Mouse (Mus musculus) liver, embryonic 12.5 days (tissue): ENCODE measurements around the gene Gnat1. TPM values are rescaled to one million over a fixed set of nuclear protein-coding genes. Genes with fewer than 3 reads are reported as not detected.

Source experiments
- ATAC-seq: fragments of 200-750 bp; cut with Nextera tagmentation; 2 replicates; pipeline ENCODE4 v1.8.0; 2017; ENCODE audit warnings: moderate number of reproducible peaks, mild to moderate bottlenecking, moderate library complexity
- H3K27ac ChIP-seq: fragments of 300-500 bp; sonication (generic); 2 replicates; pipeline ENCODE4 v1.5.1; 2016; ENCODE audit warnings: mild to moderate bottlenecking
- H3K27me3 ChIP-seq: fragments of 300-500 bp; sonication (generic); replicated peaks from 2 replicates; pipeline ENCODE4 v1.6.1; 2016; ENCODE audit warnings: mild to moderate bottlenecking, moderate library complexity
- H3K36me3 ChIP-seq: fragments of 300-500 bp; sonication (generic); 2 replicates; pipeline ENCODE4 v1.6.1; 2016; ENCODE audit warnings: mild to moderate bottlenecking, moderate library complexity
- H3K4me1 ChIP-seq: fragments of 300-500 bp; sonication (generic); 2 replicates; pipeline ENCODE4 v1.6.1; 2016
- H3K4me2 ChIP-seq: fragments of 300-500 bp; sonication (generic); 2 replicates; pipeline ENCODE4 v1.6.1; 2016; ENCODE audit warnings: mild to moderate bottlenecking, moderate library complexity
- H3K4me3 ChIP-seq: fragments of 300-500 bp; sonication (generic); 2 replicates; pipeline ENCODE4 v1.5.1; 2016; ENCODE audit warnings: mild to moderate bottlenecking, moderate library complexity
- H3K9ac ChIP-seq: fragments of 300-500 bp; sonication (generic); 2 replicates; pipeline ENCODE4 v1.6.1; 2016; ENCODE audit warnings: mild to moderate bottlenecking, moderate library complexity
- H3K9me3 ChIP-seq: fragments of 300-500 bp; sonication (generic); replicated peaks from 2 replicates; pipeline ENCODE4 v1.6.1; 2016; ENCODE audit warnings: mild to moderate bottlenecking, moderate library complexity
- WGBS: fragments of 180-500 bp; shearing (Covaris S2); methylation state at CpG from one replicate; pipeline ENCODE4 v1.1.7; 2016; ENCODE audit not compliant: insufficient replicate concordance; 5-methylcytosine and 5-hydroxymethylcytosine counted together
- polyA plus RNA-seq: library from polyadenylated mRNA; unstranded; fragments of >200 nt; fragmentation: Nextera tagmentation; extraction: Ambion mirVana; gene quantifications from 2 replicates; pipeline ENCODE4 v1.2.1, GENCODE M21; 2016

Gene Gnat1
- polyA plus RNA-seq, 1 experiment from 2014 or later, result 2.4 TPM

GRCm38 (mm10) chr9:107668011-107668410 lies 11.5 kb downstream of the Gnat1 start:
- ATAC-seq, result no peak
- H3K27ac ChIP-seq, result no peak overlapping the region
- H3K9ac ChIP-seq, result no peak overlapping the region

GRCm38 (mm10) chr9:107667219-107667618 lies 12.3 kb downstream of the Gnat1 start:
- H3K4me3 ChIP-seq, result peak overlapping the region; percentile 40

More at GRCm38 (mm10) chr9:107668011-107668410, 11.5 kb downstream of the Gnat1 start:
- Histone ChIP-seq H3K4me2 (no peak overlapping the region), H3K9me3 (no peaks in the 10 kb centered on the region), H3K4me1 (peaks cover 20% of the 10 kb centered on the region), H3K36me3 (no peaks in the 10 kb centered on the region), H3K4me3 (no peak overlapping the region), H3K27me3 (peaks cover 90% of the 10 kb centered on the region)
- WGBS, result 35% methylated on average over 8 of the region's 8 CpGs

GRCm38 (mm10) chr9:107666751-107667205 lies 12.7 kb downstream of the Gnat1 start:
- Histone ChIP-seq H3K4me2 (peak overlapping the region; percentile 64), H3K4me3 (peak overlapping the region; percentile 40), H3K4me1 (peaks cover 20% of the 10 kb centered on the region), H3K36me3 (no peaks in the 10 kb centered on the region), H3K27me3 (peaks cover 96% of the 10 kb centered on the region), H3K9ac (no peak overlapping the region), H3K9me3 (no peaks in the 10 kb centered on the region), H3K27ac (no peak overlapping the region)
- 5% methylated on average over 30 of the region's 30 CpGs for WGBS
- no peak for ATAC-seq

More at GRCm38 (mm10) chr9:107667219-107667618, 12.3 kb downstream of the Gnat1 start:
- Histone ChIP-seq H3K27me3 (peaks cover 92% of the 10 kb centered on the region), H3K9ac (0 out of 2 replicates have a peak overlapping the region, but pooled peaks have one; percentile 20), H3K9me3 (no peaks in the 10 kb centered on the region), H3K4me1 (peaks cover 20% of the 10 kb centered on the region), H3K27ac (no peak overlapping the region), H3K36me3 (no peaks in the 10 kb centered on the region), H3K4me2 (peak overlapping the region; percentile 64)
- ATAC-seq, result peak; percentile 72
- WGBS, result under 1% methylated on average over 24 of the region's 24 CpGs

GRCm38 (mm10) chr9:107665308-107665707 lies 14.2 kb downstream of the Gnat1 start:
- Histone ChIP-seq H3K9ac (no peak overlapping the region), H3K27me3 (peaks cover 85% of the 10 kb centered on the region), H3K36me3 (no peaks in the 10 kb centered on the region), H3K4me3 (no peak overlapping the region), H3K4me2 (no peak overlapping the region), H3K27ac (no peak overlapping the region), H3K9me3 (no peaks in the 10 kb centered on the region), H3K4me1 (peaks cover 20% of the 10 kb centered on the region)
- 59% methylated on average over 7 of the region's 7 CpGs for WGBS
- no peak for ATAC-seq

- Histone ChIP-seq H3K9ac (no peak overlapping the region), H3K27me3 (peaks cover 83% of the 10 kb centered on the region), H3K4me2 (no peak overlapping the region), H3K4me1 (peaks cover 15% of the 10 kb centered on the region), H3K4me3 (no peak overlapping the region), H3K9me3 (no peaks in the 10 kb centered on the region), H3K27ac (no peak overlapping the region), H3K36me3 (no peaks in the 10 kb centered on the region)
- WGBS, result 63% methylated on average over 9 of the region's 9 CpGs
- no peak for ATAC-seq
These were observed 16.0 kb downstream of the Gnat1 start for GRCm38 (mm10) chr9:107663525-107663924.

GRCm38 (mm10) chr9:107662342-107662741 lies 17.2 kb downstream of the Gnat1 start:
- H3K4me1 ChIP-seq, result peaks cover 11% of the 10 kb centered on the region
- no peak overlapping the region for H3K4me2 ChIP-seq
- H3K27ac ChIP-seq, result no peak overlapping the region
- no peaks in the 10 kb centered on the region for H3K9me3 ChIP-seq
- 59% methylated on average over 8 of the region's 8 CpGs for WGBS
- H3K27me3 ChIP-seq, result peaks cover 82% of the 10 kb centered on the region
- ATAC-seq, result no peak
- no peaks in the 10 kb centered on the region for H3K36me3 ChIP-seq
- H3K9ac ChIP-seq, result no peak overlapping the region
- no peak overlapping the region for H3K4me3 ChIP-seq

GRCm38 (mm10) chr9:107660777-107661176 lies 18.7 kb downstream of the Gnat1 start:
- H3K9me3 ChIP-seq, result no peaks in the 10 kb centered on the region
- no peak overlapping the region for H3K4me3 ChIP-seq
- H3K4me1 ChIP-seq, result no peaks in the 10 kb centered on the region
- H3K27ac ChIP-seq, result no peak overlapping the region
- 60% methylated on average over 3 of the region's 3 CpGs for WGBS
- no peaks in the 10 kb centered on the region for H3K36me3 ChIP-seq
- no peak overlapping the region for H3K4me2 ChIP-seq
- H3K27me3 ChIP-seq, result peaks cover 80% of the 10 kb centered on the region
- H3K9ac ChIP-seq, result no peak overlapping the region
- no peak for ATAC-seq

GRCm38 (mm10) chr9:107659961-107660360 lies 19.6 kb downstream of the Gnat1 start:
- 71% methylated on average over 3 of the region's 3 CpGs for WGBS
- Histone ChIP-seq H3K27me3 (peaks cover 80% of the 10 kb centered on the region), H3K4me3 (no peak overlapping the region), H3K36me3 (no peaks in the 10 kb centered on the region), H3K27ac (no peak overlapping the region), H3K4me1 (no peaks in the 10 kb centered on the region), H3K4me2 (no peak overlapping the region), H3K9ac (no peak overlapping the region), H3K9me3 (no peaks in the 10 kb centered on the region)
- no peak for ATAC-seq

- no peak for ATAC-seq
- no peak overlapping the region for H3K4me3 ChIP-seq
- H3K27ac ChIP-seq, result no peak overlapping the region
- no peak overlapping the region for H3K4me2 ChIP-seq
- 76% methylated on average over 10 of the region's 10 CpGs for WGBS
- peaks cover 77% of the 10 kb centered on the region for H3K27me3 ChIP-seq
- no peaks in the 10 kb centered on the region for H3K9me3 ChIP-seq
- H3K4me1 ChIP-seq, result no peaks in the 10 kb centered on the region
- no peaks in the 10 kb centered on the region for H3K36me3 ChIP-seq
- H3K9ac ChIP-seq, result no peak overlapping the region
These were observed 20.0 kb downstream of the Gnat1 start for GRCm38 (mm10) chr9:107659551-107659950.

GRCm38 (mm10) chr9:107658096-107658495 lies 21.4 kb downstream of the Gnat1 start:
- Histone ChIP-seq H3K9me3 (no peaks in the 10 kb centered on the region), H3K9ac (no peak overlapping the region), H3K27me3 (peaks cover 64% of the 10 kb centered on the region), H3K36me3 (no peaks in the 10 kb centered on the region), H3K27ac (no peak overlapping the region), H3K4me2 (no peak overlapping the region), H3K4me3 (no peak overlapping the region), H3K4me1 (no peaks in the 10 kb centered on the region)
- no peak for ATAC-seq
- WGBS, result 63% methylated on average over 6 of the region's 6 CpGs

GRCm38 (mm10) chr9:107657144-107657543 lies 22.4 kb downstream of the Gnat1 start:
- H3K9ac ChIP-seq, result no peak overlapping the region
- no peaks in the 10 kb centered on the region for H3K36me3 ChIP-seq
- WGBS, result 66% methylated on average over 5 of the region's 5 CpGs
- H3K4me2 ChIP-seq, result no peak overlapping the region
- H3K4me3 ChIP-seq, result no peak overlapping the region
- H3K9me3 ChIP-seq, result no peaks in the 10 kb centered on the region
- no peaks in the 10 kb centered on the region for H3K4me1 ChIP-seq
- H3K27me3 ChIP-seq, result peaks cover 55% of the 10 kb centered on the region
- H3K27ac ChIP-seq, result no peak overlapping the region
- ATAC-seq, result no peak

GRCm38 (mm10) chr9:107654585-107654984 lies 24.9 kb downstream of the Gnat1 start:
- no peak overlapping the region for H3K4me3 ChIP-seq
- 68% methylated on average over 4 of the region's 4 CpGs for whole genome bisulfite sequencing
- ATAC-seq, result no peak

GRCm38 (mm10) chr9:107653474-107653873 lies 26.0 kb downstream of the Gnat1 start:
- Histone ChIP-seq H3K27me3 (peaks cover 50% of the 10 kb centered on the region), H3K36me3 (no peaks in the 10 kb centered on the region), H3K4me1 (no peaks in the 10 kb centered on the region), H3K9ac (no peak overlapping the region), H3K4me2 (no peak overlapping the region), H3K9me3 (no peaks in the 10 kb centered on the region), H3K27ac (no peak overlapping the region), H3K4me3 (no peak overlapping the region)
- WGBS, result 67% methylated on average over 2 of the region's 2 CpGs
- 0 out of 2 replicates have a peak, but pooled peaks have one; percentile 14 for ATAC-seq

More at GRCm38 (mm10) chr9:107654585-107654984, 24.9 kb downstream of the Gnat1 start:
- no peak overlapping the region for H3K27ac ChIP-seq
- H3K9ac ChIP-seq, result no peak overlapping the region
- H3K4me1 ChIP-seq, result no peaks in the 10 kb centered on the region
- no peak overlapping the region for H3K4me2 ChIP-seq
- no peaks in the 10 kb centered on the region for H3K9me3 ChIP-seq
- peaks cover 57% of the 10 kb centered on the region for H3K27me3 ChIP-seq
- H3K36me3 ChIP-seq, result no peaks in the 10 kb centered on the region
